Mouse (Mus musculus) bone marrow macrophage, adult 2 months (primary cell): ENCODE results near the gene Plcb4.

Source experiments
- CTCF ChIP-seq: IDR thresholded peaks from 2 replicates; pipeline ENCODE4 v1.5.1; 2012; ENCODE audit warnings: low read depth, mild to moderate bottlenecking, low read length, moderate library complexity
- POLR2A ChIP-seq: IDR thresholded peaks from 2 replicates; pipeline ENCODE4 v1.6.1; 2012; ENCODE audit warnings: mild to moderate bottlenecking, low read depth, low read length, borderline replicate concordance

GRCm38 (mm10) chr2:135677601-135678000 lies 18.8 kb downstream of the Plcb4 start:
- TF ChIP-seq POLR2A (no peak), CTCF (no peak)
